Mouse (Mus musculus): ENCODE results near the gene Sergef.
"Not testable (repeated sequence)": the region's sequence is repeated elsewhere in the genome, so short reads cannot be mapped to it uniquely, and the experiment has no call there.

Sergef gene

DNA sequence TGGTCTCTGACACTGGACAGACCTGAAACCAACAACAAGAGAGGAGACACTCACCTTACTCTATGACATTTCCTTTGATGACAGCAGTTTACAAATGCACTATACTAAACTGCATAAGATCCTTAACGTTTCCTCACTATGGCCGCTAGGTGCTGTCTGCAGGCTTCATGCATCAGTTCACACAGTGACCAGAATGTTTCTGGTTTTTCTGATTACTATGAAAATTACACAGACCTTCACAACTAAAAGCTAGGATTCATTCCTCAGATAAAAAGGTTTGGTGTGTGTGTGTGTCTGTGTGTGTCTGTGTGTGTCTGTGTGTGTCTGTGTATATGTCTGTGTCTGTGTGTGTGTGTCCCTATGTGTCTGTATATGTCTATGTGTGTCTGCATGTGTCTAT, 63.7 kb downstream of the Sergef start:
- ATAC-seq (ENCODE audit: low TSS enrichment): no peak

- ATAC-seq (ENCODE audit: low TSS enrichment): no peak
Observed at GRCm38 (mm10) chr7:46572803-46573594, 66.6 kb downstream of the Sergef start.

- ATAC-seq (ENCODE audit: low TSS enrichment): not testable (repeated sequence)
Observed at GRCm38 (mm10) chr7:46569509-46569908, 70.1 kb downstream of the Sergef start.

DNA sequence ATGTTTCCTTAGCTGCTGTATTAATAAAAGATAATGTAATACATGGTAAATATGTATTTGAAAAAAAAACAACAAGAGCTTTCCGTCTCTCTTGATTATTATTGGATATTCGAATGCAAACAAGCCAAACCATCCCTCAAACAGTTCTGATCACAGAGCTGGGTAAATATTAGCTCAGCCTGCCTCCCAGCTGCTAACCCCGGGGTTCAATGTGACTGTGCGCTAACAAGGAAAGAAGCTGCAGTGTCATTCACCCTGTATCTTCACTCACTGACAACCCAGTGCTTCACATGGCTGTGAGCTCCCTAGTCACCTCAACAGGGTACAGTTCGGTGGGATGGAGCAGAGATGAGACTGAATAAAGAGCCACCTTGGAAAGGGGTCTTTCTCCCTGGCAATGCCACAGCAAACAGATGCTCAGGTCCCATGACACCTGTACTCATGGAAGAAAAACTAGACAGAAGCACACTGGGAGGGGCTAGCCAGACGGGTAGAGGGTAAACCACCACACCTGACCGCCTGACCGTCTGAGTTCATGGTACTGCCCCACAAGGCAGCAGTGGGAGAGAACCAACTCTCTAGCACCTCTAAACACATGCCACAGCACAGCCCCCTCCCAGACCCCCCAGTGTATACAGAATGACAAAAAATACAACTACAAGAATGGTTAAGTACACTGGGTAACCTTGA, 73.1 kb downstream of the Sergef start:
- ATAC-seq (ENCODE audit: low TSS enrichment): no peak

- no peak for ATAC-seq (ENCODE audit: low TSS enrichment)
Observed at GRCm38 (mm10) chr7:46565374-46565773, 74.2 kb downstream of the Sergef start.

- ATAC-seq (ENCODE audit: low TSS enrichment): no peak
Observed at GRCm38 (mm10) chr7:46563801-46564200, 75.8 kb downstream of the Sergef start.

GRCm38 (mm10) chr7:46560061-46560460, 79.5 kb downstream of the Sergef start:
- ATAC-seq (ENCODE audit: low TSS enrichment): no peak

- no peak for ATAC-seq (ENCODE audit: low TSS enrichment)
Observed at GRCm38 (mm10) chr7:46559643-46560042, 80.0 kb downstream of the Sergef start.

DNA sequence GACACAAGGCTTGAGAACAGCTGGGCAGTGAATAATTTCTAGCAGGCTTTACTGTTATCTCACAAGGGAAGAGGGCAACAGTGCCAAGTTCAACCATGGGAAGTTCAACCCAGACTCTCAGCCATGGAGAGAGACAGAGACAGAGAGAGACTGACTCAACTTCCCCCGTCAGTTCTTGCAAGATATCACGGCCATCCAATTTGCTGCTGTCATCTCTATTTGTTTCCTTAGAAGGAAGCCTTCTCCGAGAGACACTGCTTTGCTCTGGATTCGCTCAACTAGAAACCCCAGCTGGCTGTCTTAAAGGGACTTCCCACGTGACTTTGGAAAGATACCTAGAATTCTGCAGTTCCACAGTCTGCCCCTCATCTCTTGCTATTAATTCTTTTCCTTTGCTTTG, 80.6 kb downstream of the Sergef start:
- no peak for ATAC-seq (ENCODE audit: low TSS enrichment)

- ATAC-seq (ENCODE audit: low TSS enrichment): no peak
Observed at GRCm38 (mm10) chr7:46557996-46558395, 81.6 kb downstream of the Sergef start.

DNA sequence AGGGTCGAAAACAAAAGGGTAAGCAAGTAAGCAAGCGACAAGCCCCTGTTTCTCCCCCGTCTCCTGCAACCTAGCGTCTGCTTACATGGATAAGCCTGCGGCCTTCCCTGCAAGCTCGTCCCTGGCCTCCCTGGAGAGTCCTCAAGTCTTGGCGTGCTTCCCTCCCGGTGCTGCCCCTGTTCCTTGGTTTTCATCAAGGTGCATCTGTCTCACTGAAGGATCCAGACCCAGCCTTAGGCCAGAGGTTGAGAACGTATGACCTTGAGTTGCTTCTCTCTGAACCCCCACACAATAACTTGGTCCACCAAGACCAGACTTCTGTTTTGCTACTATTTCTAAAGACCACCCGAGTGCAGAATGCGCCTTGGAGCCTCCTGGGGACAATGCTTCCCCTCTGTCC, 82.2 kb downstream of the Sergef start:
- ATAC-seq (ENCODE audit: low TSS enrichment): no peak

DNA sequence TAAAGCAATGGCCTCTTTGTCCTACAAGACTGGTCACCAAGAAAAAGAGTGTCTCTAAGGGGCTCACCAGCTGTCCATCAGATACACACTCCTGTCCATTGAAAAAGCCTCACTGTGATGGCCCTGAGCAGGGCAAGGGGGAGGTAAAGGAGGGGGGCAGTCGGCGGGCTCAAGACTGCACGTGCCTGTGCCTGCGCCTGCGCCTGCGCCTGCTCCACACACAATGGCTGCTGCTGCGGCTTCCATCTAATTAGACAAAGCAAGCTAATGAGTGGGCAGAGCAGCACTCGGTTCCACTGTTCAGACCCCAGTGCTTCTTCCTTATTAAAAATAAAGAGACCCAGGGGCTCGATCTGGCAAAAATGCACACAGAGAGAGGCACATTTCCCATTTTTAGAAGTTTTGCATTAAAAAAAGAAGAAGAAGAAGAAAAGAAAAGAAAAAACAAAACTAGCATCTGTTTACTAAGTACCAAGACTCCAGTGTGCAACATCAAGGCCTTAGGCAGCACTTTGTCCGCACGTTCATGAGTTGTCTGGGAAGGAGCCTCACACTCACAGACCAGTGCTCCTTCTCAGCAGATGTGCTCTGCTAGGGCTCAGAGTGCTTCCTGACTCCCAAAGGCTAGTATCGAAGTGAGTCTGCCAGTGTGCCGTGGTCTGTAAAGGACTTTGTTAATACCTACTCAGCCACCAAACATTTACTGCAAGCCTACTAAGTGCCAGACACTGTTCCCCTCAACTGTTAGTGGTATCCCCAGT, 83.1 kb downstream of the Sergef start:
- no peak for ATAC-seq (ENCODE audit: low TSS enrichment)

DNA sequence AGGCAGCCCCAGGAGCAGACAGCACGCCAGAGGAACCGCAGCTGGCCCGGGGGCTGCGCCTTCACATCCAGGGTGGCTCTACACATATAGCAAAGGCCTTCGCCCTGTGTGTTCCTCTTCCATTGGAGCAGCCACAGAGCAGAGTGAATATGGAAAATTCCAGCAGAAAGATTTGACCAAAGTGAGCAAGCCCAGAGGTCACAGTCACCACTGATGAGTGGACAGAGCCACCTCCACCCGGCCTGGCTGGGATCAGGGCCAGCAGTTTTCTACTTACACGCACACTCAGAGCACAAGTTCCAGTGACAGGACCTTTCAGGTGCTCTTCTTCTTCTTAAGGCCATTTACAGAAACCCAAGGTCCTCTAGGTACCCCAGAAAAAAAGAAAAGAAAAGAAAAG, 83.9 kb downstream of the Sergef start:
- ATAC-seq (ENCODE audit: low TSS enrichment): no peak

DNA sequence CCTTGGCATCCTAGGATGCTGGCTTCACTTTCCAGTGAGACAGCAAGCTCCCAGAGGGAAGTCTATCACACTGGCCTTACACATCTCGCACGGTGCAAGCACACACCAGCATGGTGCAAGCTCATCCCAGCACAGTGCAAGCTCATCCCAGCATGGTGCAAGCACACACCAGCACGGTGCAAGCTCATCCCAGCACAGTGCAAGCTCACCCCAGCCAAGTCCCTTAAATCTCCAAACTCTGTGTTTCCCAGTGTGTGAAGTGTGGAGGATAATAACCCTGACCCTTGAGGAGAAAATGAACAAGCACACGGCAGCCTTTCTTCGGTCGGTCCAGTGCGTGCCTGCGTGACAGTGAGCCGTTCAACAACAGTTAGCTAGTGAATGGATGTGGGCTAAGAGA, 84.8 kb downstream of the Sergef start:
- no peak for ATAC-seq (ENCODE audit: low TSS enrichment)

DNA sequence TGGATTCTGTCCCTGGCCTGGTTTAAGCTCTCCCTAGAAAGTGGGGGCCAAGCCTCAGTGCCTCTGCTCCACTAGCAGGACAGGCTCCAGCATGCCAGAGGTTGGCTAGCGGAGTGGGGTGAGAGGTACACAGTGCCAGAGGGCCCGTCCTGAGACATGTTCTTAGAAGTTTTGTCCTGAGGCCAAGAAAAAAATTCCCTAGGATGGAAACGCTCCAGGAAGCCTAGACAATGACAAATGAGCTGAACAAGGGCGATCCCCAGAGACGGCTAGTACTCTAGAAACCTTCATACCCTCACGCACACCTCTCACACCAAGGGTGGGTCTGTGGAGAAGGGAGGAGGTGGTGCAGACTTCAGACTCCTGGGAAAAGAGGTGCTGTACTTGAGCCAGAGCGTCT, 85.6 kb downstream of the Sergef start:
- no peak for ATAC-seq (ENCODE audit: low TSS enrichment)

DNA sequence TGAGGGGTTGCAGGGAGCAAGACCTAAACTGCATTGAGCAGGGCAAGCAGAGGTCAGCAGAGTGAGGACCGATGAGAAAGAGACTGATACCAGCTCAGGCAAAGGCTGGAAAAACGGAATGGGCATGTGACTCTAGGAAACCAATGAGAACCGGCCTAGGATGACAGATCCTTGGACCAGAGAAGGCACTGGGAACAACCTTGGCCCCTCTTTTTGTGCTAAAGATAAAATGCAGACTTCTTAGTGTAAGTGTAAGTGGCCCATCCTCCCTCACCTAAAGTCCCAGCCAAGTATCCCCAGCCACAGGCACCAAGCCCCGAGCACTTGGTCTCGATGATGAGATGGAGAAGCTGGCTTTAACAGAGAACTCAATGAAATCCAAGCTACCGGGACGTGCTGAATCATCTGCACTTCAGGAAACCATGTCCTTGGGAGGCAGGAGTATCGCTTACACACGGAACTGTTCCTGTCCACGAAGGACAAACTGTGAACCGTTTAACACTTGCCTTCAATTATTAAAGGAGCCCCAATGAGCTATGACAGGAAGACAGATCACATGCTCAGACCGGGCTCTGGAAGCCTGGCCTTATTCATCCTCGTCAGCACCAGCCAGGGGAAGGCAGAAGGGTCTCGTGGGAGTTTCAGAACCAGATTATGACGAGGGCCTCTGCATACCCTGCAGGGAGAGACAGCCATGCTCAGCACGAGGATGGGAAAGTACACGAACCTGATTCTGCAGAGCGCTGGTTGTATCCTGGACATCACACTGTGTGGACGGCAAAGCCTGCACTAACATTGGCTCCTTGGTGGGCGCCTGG, 87.5 kb downstream of the Sergef start:
- ATAC-seq (ENCODE audit: low TSS enrichment): no peak

- ATAC-seq (ENCODE audit: low TSS enrichment): no peak
Observed at GRCm38 (mm10) chr7:46551173-46551572, 88.4 kb downstream of the Sergef start.

- no peak for ATAC-seq (ENCODE audit: low TSS enrichment)
Observed at GRCm38 (mm10) chr7:46548124-46548523, 91.5 kb downstream of the Sergef start.

GRCm38 (mm10) chr7:46547642-46548041, 92.0 kb downstream of the Sergef start:
- no peak for ATAC-seq (ENCODE audit: low TSS enrichment)

- no peak for ATAC-seq (ENCODE audit: low TSS enrichment)
Observed at GRCm38 (mm10) chr7:46546539-46546938, 93.1 kb downstream of the Sergef start.

- peak; percentile 69; the same call in 1 of the 2 replicates for ATAC-seq (ENCODE audit: low TSS enrichment)
Observed at GRCm38 (mm10) chr7:46544195-46544641, 95.4 kb downstream of the Sergef start.

DNA sequence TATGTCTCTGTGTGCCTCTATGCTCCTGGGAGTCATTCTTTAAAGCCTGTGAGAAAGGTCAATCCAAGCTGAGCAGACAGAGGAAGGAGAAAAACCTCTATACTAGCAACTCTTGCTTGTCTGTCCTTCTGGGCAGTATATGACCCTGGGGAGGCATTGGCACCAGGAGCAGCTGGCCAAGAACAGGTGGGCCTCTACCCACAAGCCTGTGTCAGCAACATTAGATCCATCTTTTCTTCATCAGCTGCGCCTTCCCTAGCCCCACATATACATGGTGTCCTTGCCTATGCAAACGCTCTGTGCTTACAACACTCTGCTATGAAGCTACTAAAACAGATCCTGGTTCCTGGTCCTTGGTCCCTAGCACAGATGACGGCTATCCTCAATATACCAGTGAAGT, 97.5 kb downstream of the Sergef start:
- no peak for ATAC-seq (ENCODE audit: low TSS enrichment)
